Mouse (Mus musculus) ES-E14 (cell line): ENCODE measurements around the gene Tacr2. TPM values are rescaled to one million over a fixed set of nuclear protein-coding genes. Genes with fewer than 3 reads are reported as not detected.

Experiments used
- DNase-seq: peaks from one replicate; pipeline ENCODE4 v3.0.0-alpha.2; 2013; ENCODE audit warnings: low read depth, low spot score
- H3K27ac ChIP-seq: 2 replicates; pipeline ENCODE4 v1.5.1; 2012; ENCODE audit warnings: low read depth, mild to moderate bottlenecking, low read length, moderate library complexity, mixed read lengths; ENCODE audit not compliant: poor library complexity, insufficient read depth, severe bottlenecking
- H3K36me3 ChIP-seq: 2 replicates; pipeline ENCODE4 v1.6.1; 2012; ENCODE audit warnings: mild to moderate bottlenecking, low read length, moderate library complexity, mixed read lengths; ENCODE audit not compliant: control insufficient read depth, poor library complexity, insufficient read depth, severe bottlenecking
- H3K4me1 ChIP-seq, 2 experiments: fragments of 150-350 bp in 1 of 2; sonication (generic) in 1 of 2; 2 replicates each; pipeline ENCODE4 v1.6.1; 2012; ENCODE audit warnings: low read length in 2 of 2, mild to moderate bottlenecking in 1 of 2, mixed read lengths in 1 of 2; ENCODE audit not compliant: control insufficient read depth in 2 of 2, insufficient read depth in 2 of 2, poor library complexity in 1 of 2
- H3K4me3 ChIP-seq, 2 experiments: fragments of 150-350 bp in 1 of 2; sonication (generic) in 1 of 2; 2 replicates each; pipeline ENCODE4 v1.5.1; 2012; ENCODE audit warnings: low read length in 2 of 2, low read depth in 1 of 2, mild to moderate bottlenecking in 1 of 2, mixed read lengths in 1 of 2; ENCODE audit not compliant: insufficient read depth in 1 of 2, poor library complexity in 1 of 2, severe bottlenecking in 1 of 2
- H3K9ac ChIP-seq: 2 replicates; pipeline ENCODE4 v1.6.1; 2012; ENCODE audit warnings: low read depth, mild to moderate bottlenecking, low read length, mixed read lengths; ENCODE audit not compliant: poor library complexity, insufficient read depth, severe bottlenecking
- H3K9me3 ChIP-seq: fragments of 150-350 bp; sonication (generic); 2 replicates; pipeline ENCODE4 v1.6.1; 2012; ENCODE audit warnings: low read depth, mild to moderate bottlenecking, low read length; ENCODE audit not compliant: control insufficient read depth, insufficient read depth
- CHD2 ChIP-seq: IDR thresholded peaks from 2 replicates; pipeline ENCODE4 v1.6.1; 2014; ENCODE audit warnings: mild to moderate bottlenecking, low read depth, low read length, inconsistent platforms
- HCFC1 ChIP-seq: IDR thresholded peaks from 2 replicates; pipeline ENCODE4 v1.6.1; 2012; ENCODE audit warnings: low read length, inconsistent platforms, borderline replicate concordance; ENCODE audit not compliant: insufficient read depth
- MAFK ChIP-seq: IDR thresholded peaks from 2 replicates; pipeline ENCODE4 v1.6.1; 2014; ENCODE audit warnings: mild to moderate bottlenecking, low read depth, low read length, inconsistent platforms; ENCODE audit not compliant: insufficient read depth
- ZC3H11A ChIP-seq: IDR thresholded peaks from 2 replicates; pipeline ENCODE4 v1.6.1; 2012; ENCODE audit warnings: low read depth, mild to moderate bottlenecking, inconsistent platforms, low read length, borderline replicate concordance
- ZNF384 ChIP-seq: IDR thresholded peaks from 2 replicates; pipeline ENCODE4 v1.6.1; 2012; ENCODE audit warnings: low read depth, low read length, inconsistent platforms
- in situ Hi-C, 2 experiments: fragments of 600-800 bp; cut with MboI; formaldehyde crosslinking; loops; one replicate each; pipeline ENCODE4 v1.15.1; 2025; ENCODE audit warnings: low sequenced_read_pairs in 2 of 2, inconsistent platforms in 1 of 2; ENCODE audit not compliant: unreplicated experiment in 2 of 2
- total RNA-seq: library from RNA; depleted of rRNA; stranded (reverse); fragments of 300-350 nt; gene quantifications from 2 replicates; pipeline ENCODE4 v1.2.3, GENCODE M21; 2012

Tacr2 gene
- total RNA-seq, 1 experiment: 0.18 TPM

DNA sequence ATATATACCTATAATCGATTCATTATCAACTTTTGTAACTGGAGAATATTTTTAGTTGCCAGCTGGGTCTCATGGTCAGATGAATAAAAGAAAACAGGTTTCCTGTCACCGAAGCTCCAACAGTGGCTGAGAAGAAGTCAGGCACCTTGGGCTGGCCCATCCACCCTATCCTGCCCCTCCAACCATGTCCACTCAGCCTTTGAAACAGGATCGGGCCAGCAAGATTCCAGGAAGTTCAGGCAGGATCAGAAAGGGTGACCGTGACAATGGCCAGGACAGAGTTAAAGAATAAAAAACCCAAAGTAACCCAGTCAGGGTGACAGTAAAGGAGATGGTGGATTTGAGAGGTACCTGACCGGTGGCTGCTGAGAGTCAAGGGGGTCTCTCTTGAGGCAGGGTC lies 57.4 kb downstream of the Tacr2 start:
- TF ChIP-seq ZC3H11A (no peak), HCFC1 (no peak), CHD2 (no peak), MAFK (no peak), ZNF384 (no peak)
- no peak overlapping the region for H3K4me3 ChIP-seq
- no peak for DNase-seq
- in situ Hi-C loops: no loop called here
- H3K9me3 ChIP-seq: no peaks in the 10 kb centered on the region
- H3K9ac ChIP-seq: no peak overlapping the region
- no peaks in the 10 kb centered on the region for H3K36me3 ChIP-seq
- peaks cover 0 to 17% of the 10 kb centered on the region in 2 experiments; a peak in 3 of 4 replicates for H3K4me1 ChIP-seq
- H3K27ac ChIP-seq: no peak overlapping the region

DNA sequence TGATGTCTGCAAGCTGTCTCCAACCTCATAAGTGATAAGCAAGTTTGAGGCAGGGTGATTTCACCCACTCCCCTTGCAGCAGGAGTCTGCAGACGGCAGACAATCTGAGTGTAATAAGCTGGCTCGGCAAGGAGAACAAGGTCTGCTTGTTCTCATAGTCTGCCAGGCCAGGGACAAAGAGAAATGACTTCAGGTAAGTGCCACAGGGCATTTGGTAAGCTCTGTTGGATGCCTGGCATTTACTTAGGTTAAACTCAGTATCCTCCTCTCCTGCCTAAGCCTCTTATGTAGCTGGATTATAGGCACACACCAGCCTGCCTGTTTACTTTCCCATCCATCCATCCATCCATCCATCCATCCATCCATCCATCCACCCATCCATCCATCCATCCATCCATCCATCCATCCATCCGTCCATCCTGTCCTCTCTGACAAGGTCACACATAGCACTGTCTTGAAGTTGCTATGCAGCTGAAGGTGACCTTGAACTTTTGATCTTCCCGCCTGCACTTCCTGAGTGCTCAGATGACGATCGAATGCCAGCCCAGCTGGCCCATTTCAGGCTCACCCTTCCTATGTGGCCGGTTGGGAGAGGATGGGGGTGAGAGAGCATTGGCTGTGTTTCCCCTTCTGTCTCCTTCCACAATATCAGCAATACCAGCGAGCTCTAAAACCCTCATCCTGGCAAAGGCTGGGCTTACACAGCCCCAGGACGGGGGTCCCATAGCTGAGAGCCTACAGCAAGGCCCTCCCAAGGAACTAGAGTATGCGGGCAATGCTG lies 58.2 kb downstream of the Tacr2 start:
- no peak for DNase-seq
- Histone ChIP-seq H3K27ac (no peak overlapping the region), H3K4me3 (no peak overlapping the region), H3K4me1 (peaks cover 0 to 21% of the 10 kb centered on the region in 2 experiments; a peak in 3 of 4 replicates), H3K36me3 (no peaks in the 10 kb centered on the region; the same call in 1 of the 2 replicates), H3K9ac (no peak overlapping the region), H3K9me3 (no peaks in the 10 kb centered on the region)
- TF ChIP-seq ZNF384 (no peak), MAFK (no peak), CHD2 (no peak), HCFC1 (no peak), ZC3H11A (no peak)
- in situ Hi-C loops: no loop called here

DNA sequence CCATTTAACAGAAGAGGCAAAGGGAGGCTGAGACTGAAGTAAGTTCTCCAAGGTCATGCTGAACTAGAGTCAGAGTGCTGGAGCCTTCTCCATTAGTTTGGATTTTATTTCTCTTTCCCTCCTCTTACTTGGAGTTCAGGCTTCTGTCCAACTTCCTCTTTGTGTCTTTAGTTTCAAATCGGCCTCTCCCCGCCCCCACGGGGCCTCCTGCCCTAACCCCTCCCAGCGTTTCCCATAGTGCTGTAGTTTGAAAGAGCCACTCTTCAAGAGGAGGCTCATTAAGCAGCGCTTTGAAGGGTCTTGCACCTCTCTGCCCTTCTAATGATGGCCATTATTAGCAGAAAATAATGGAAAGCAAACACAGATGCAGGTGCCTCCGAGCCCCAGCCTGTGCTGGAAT lies 59.2 kb downstream of the Tacr2 start:
- TF ChIP-seq ZNF384: no peak
- no peak for TF ChIP-seq HCFC1
- TF ChIP-seq CHD2: no peak
- TF ChIP-seq MAFK: no peak
- TF ChIP-seq ZC3H11A: no peak
- no peak overlapping the region for H3K9ac ChIP-seq
- no peak overlapping the region for H3K4me3 ChIP-seq
- no peaks in the 10 kb centered on the region; the same call in 1 of the 2 replicates for H3K36me3 ChIP-seq
- no peak overlapping the region for H3K27ac ChIP-seq
- DNase-seq: no peak
- in situ Hi-C loops: no loop called here
- peaks cover 0 to 21% of the 10 kb centered on the region in 2 experiments; a peak in 3 of 4 replicates for H3K4me1 ChIP-seq
- H3K9me3 ChIP-seq: no peaks in the 10 kb centered on the region

DNA sequence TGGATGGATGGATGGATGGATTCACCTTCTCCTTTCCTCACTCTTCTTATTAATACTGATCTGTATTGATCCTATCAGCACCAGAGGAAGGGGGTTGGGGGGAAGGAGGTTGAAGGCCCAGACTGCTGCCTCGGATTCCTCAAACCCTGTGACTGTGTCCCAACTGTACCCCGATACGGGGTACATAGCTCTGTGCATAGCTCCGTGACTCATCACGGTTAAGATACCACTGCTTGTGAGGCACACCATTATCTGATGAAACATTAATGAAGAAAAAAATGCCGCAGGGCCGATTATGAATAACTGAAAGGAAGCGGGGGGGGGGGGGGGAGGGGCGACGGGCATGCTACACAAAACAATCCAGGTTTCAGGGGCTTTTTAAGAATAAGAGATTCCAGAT lies 60.9 kb downstream of the Tacr2 start:
- in situ Hi-C loops: no loop called here
- H3K27ac ChIP-seq: no peak overlapping the region

More for the DNA sequence above, 60.9 kb downstream of the Tacr2 start:
- no peak for DNase-seq
- no peak overlapping the region for H3K9ac ChIP-seq
- no peaks in the 10 kb centered on the region; the same call in 1 of the 2 replicates for H3K36me3 ChIP-seq
- TF ChIP-seq CHD2 (no peak), MAFK (no peak), HCFC1 (no peak), ZNF384 (no peak), ZC3H11A (no peak)
- H3K4me1 ChIP-seq: peaks cover 0 to 21% of the 10 kb centered on the region in 2 experiments; a peak in 3 of 4 replicates
- no peaks in the 10 kb centered on the region for H3K9me3 ChIP-seq
- no peak overlapping the region for H3K4me3 ChIP-seq
